Mouse (Mus musculus) heart, embryonic 12.5 days (tissue): ENCODE results near the gene Gm21671. TPM values are rescaled to one million over a fixed set of nuclear protein-coding genes. Genes with fewer than 3 reads are reported as not detected.
A peak's percentile ranks its signal among the peaks of the same experiment; 100 is the strongest.
"Not testable (repeated sequence)": the region's sequence is repeated elsewhere in the genome, so short reads cannot be mapped to it uniquely, and the experiment has no call there.

Experiments used
- ATAC-seq: fragments of 200-750 bp; cut with Nextera tagmentation; 2 replicates; pipeline ENCODE4 v1.8.0; 2017; ENCODE audit warnings: moderate TSS enrichment, moderate library complexity; ENCODE audit not compliant: insufficient number of reproducible peaks, low FRiP score
- H3K27ac ChIP-seq: fragments of 300-500 bp; sonication (generic); 2 replicates; pipeline ENCODE4 v1.5.1; 2016; ENCODE audit warnings: mild to moderate bottlenecking, moderate library complexity; ENCODE audit not compliant: poor library complexity, severe bottlenecking
- H3K27me3 ChIP-seq: fragments of 300-500 bp; sonication (generic); replicated peaks from 2 replicates; pipeline ENCODE4 v1.6.1; 2016; ENCODE audit warnings: mild to moderate bottlenecking, moderate library complexity
- H3K36me3 ChIP-seq: fragments of 300-500 bp; sonication (generic); 2 replicates; pipeline ENCODE4 v1.6.1; 2016; ENCODE audit warnings: mild to moderate bottlenecking, moderate library complexity
- H3K4me1 ChIP-seq: fragments of 300-500 bp; sonication (generic); replicated peaks from 2 replicates; pipeline ENCODE4 v1.6.1; 2016; ENCODE audit warnings: mild to moderate bottlenecking
- H3K4me2 ChIP-seq: fragments of 300-500 bp; sonication (generic); 2 replicates; pipeline ENCODE4 v1.6.1; 2016; ENCODE audit warnings: mild to moderate bottlenecking, moderate library complexity
- H3K4me3 ChIP-seq: fragments of 300-500 bp; sonication (generic); 2 replicates; pipeline ENCODE4 v1.5.1; 2016; ENCODE audit warnings: mild to moderate bottlenecking
- H3K9ac ChIP-seq: fragments of 300-500 bp; sonication (generic); 2 replicates; pipeline ENCODE4 v1.6.1; 2016; ENCODE audit warnings: mild to moderate bottlenecking, moderate library complexity
- H3K9me3 ChIP-seq: fragments of 300-500 bp; sonication (generic); replicated peaks from 2 replicates; pipeline ENCODE4 v1.6.1; 2016; ENCODE audit warnings: mild to moderate bottlenecking, moderate library complexity
- WGBS: fragments of 180-500 bp; shearing (Covaris S2); methylation state at CpG from one replicate; pipeline ENCODE4 v1.1.7; 2016; 5-methylcytosine and 5-hydroxymethylcytosine counted together
- polyA plus RNA-seq: library from polyadenylated mRNA; unstranded; fragments of >200 nt; fragmentation: Nextera tagmentation; extraction: Ambion mirVana; gene quantifications from 2 replicates; pipeline ENCODE4 v1.2.1, GENCODE M21; 2016

Gene Gm21671
- polyA plus RNA-seq: 0.14 TPM in 1 of 2 replicates, not detected in the other

- not testable (repeated sequence) for H3K4me1 ChIP-seq, H3K4me3 ChIP-seq, H3K9me3 ChIP-seq, H3K27ac ChIP-seq, H3K9ac ChIP-seq, ATAC-seq, H3K36me3 ChIP-seq, H3K4me2 ChIP-seq
- WGBS: 77% methylated on average over 2 of the region's 2 CpGs
- peaks cover 11% of the 10 kb centered on the region for H3K27me3 ChIP-seq
Measured at GRCm38 (mm10) chr5:25954317-25954716, at the start of gene Gm21671. Gene Gm21671 (minus strand): TSS chr5:25954417.

- not testable (repeated sequence) for ATAC-seq, H3K9me3 ChIP-seq, H3K4me3 ChIP-seq, H3K4me2 ChIP-seq, H3K27ac ChIP-seq, H3K9ac ChIP-seq, H3K27me3 ChIP-seq, H3K36me3 ChIP-seq, H3K4me1 ChIP-seq
- WGBS: no CpG with 5 or more reads among the region's 3 CpGs
Measured at GRCm38 (mm10) chr5:25988550-25988949, 34.3 kb upstream of the Gm21671 start, which contains the start of gene Gm21698. Gene Gm21698 (minus strand): TSS chr5:25988650.

- not testable (repeated sequence) for H3K4me2 ChIP-seq, H3K9ac ChIP-seq, ATAC-seq, H3K27ac ChIP-seq, H3K9me3 ChIP-seq, H3K36me3 ChIP-seq, H3K4me1 ChIP-seq, H3K4me3 ChIP-seq, H3K27me3 ChIP-seq
- WGBS: no CpG with 5 or more reads among the region's 2 CpGs
Measured at GRCm38 (mm10) chr5:25972563-25972962, 18.3 kb upstream of the Gm21671 start, which contains the start of gene Gm21680. Gene Gm21680 (minus strand): TSS chr5:25972663.

- not testable (repeated sequence) for ATAC-seq, H3K9me3 ChIP-seq, H3K36me3 ChIP-seq, H3K9ac ChIP-seq, H3K27ac ChIP-seq, H3K4me1 ChIP-seq
- H3K4me3 ChIP-seq: peak overlapping the region; percentile 34
- WGBS: 39% methylated on average over 17 of the region's 17 CpGs
- H3K4me2 ChIP-seq: peak overlapping the region; percentile 60
- peaks cover 11% of the 10 kb centered on the region for H3K27me3 ChIP-seq
Measured at GRCm38 (mm10) chr5:25957050-25957449, 2.8 kb upstream of the Gm21671 start.

GRCm38 (mm10) chr5:25956611-25957010 lies 2.4 kb upstream of the Gm21671 start:
- H3K9ac ChIP-seq, H3K9me3 ChIP-seq, H3K4me1 ChIP-seq, ATAC-seq, H3K36me3 ChIP-seq, H3K27ac ChIP-seq: not testable (repeated sequence)
- Histone ChIP-seq H3K4me3 (peak overlapping the region; percentile 34), H3K27me3 (peaks cover 11% of the 10 kb centered on the region), H3K4me2 (peak overlapping the region; percentile 60)
- WGBS: 23% methylated on average over 32 of the region's 32 CpGs

GRCm38 (mm10) chr5:25945391-25945790 lies 8.8 kb downstream of the Gm21671 start:
- H3K9ac ChIP-seq, H3K4me1 ChIP-seq, H3K9me3 ChIP-seq, ATAC-seq, H3K4me2 ChIP-seq, H3K27me3 ChIP-seq, H3K36me3 ChIP-seq, H3K27ac ChIP-seq, H3K4me3 ChIP-seq: not testable (repeated sequence)
- WGBS: 76% methylated on average over 2 of the region's 2 CpGs

GRCm38 (mm10) chr5:25942281-25942680 lies 11.9 kb downstream of the Gm21671 start, which contains the start of gene Gm21663:
Gene Gm21663 (minus strand): TSS chr5:25942381.
- not testable (repeated sequence) for H3K4me2 ChIP-seq, H3K27me3 ChIP-seq, H3K27ac ChIP-seq, H3K4me3 ChIP-seq, ATAC-seq, H3K36me3 ChIP-seq, H3K4me1 ChIP-seq, H3K9ac ChIP-seq, H3K9me3 ChIP-seq
- 50% methylated on average over 2 of the region's 2 CpGs for WGBS

Other genes starting within 250 kb of the Gm21671 start
- 9.2 and 10.0 TPM in 2 replicates for gene Xrcc2, start 248.6 kb downstream of the Gm21671 start, polyA plus RNA-seq
- 38.9 and 39.0 TPM in 2 replicates for gene Actr3b, start 194.4 kb downstream of the Gm21671 start, polyA plus RNA-seq
- gene Gm21663, start 12.0 kb downstream of the Gm21671 start, polyA plus RNA-seq: 0.24 and 0.27 TPM in 2 replicates
- 0.09 and 0.17 TPM in 2 replicates for gene Gm21680, start 18.2 kb upstream of the Gm21671 start, polyA plus RNA-seq
- gene Gm21698, start 34.2 kb upstream of the Gm21671 start, polyA plus RNA-seq: 0.13 and 0.22 TPM in 2 replicates
- 0.54 TPM in 1 of 2 replicates, not detected in the other for gene Gm1979, start 50.4 kb upstream of the Gm21671 start, polyA plus RNA-seq
- not detected in 2 replicates for gene Gm5862, start 68.5 kb upstream of the Gm21671 start, polyA plus RNA-seq
- 0.06 and 0.10 TPM in 2 replicates for gene Speer4a, start 85.1 kb upstream of the Gm21671 start, polyA plus RNA-seq
- 0.19 TPM in 1 of 2 replicates, not detected in the other for gene Gm7347, start 104.2 kb upstream of the Gm21671 start, polyA plus RNA-seq
- gene Gm10471, start 134.9 kb upstream of the Gm21671 start, polyA plus RNA-seq: 0.06 TPM in 1 of 2 replicates, not detected in the other
- 0.09 TPM in 1 of 2 replicates, not detected in the other for gene 5031410I06Rik, start 150.9 kb upstream of the Gm21671 start, polyA plus RNA-seq
- gene Gm10220, start 167.0 kb upstream of the Gm21671 start, polyA plus RNA-seq: 0.12 and 0.17 TPM in 2 replicates